Mouse (Mus musculus): ENCODE measurements at regions not wholly inside any gene's neighbourhood (a gene's known extent, or its start where the extent isn't known, plus 50 kb on each side); places are given as distances from the start of the nearest gene placed in this dataset.
A peak's percentile ranks its signal among the peaks of the same experiment; 100 is the strongest.

DNA sequence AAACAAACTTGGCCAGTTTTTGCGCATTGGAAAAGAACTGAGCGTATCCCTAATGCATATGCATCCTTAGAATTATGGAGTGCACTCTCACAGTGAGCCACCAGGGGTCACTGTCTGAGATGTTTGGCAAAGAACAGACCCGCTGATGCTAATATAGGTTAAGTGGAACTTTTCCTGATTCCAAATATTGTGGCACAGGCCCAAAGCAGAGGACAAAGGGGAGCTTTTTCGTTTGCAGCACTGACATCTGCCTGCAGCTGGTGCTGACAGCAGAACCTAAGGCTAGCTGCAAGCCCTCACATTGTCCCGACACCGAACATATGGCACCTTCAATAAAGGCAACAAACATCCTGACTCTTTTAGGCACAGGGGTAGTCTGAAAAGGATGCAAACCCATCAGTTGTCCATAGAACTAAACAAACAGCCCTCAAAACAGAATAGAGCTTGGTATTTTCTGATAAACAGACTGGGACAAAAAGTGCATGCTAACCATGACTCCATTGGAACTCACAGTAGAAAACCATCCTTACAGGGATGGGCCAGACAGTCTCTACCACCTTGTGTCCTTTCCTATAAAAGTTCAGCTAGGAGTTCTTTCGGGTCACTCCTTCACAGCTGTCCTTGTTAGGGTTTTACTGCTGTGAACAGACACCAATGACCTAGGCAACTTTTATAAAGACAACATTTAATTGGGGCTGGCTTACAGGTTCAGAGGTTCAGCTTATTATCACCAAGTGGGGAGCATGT, 87.1 kb upstream of the Gm34302 start:
- no peak overlapping the region for H3K9ac ChIP-seq
- 51% methylated on average over 7 of the region's 7 CpGs for WGBS
- H3K9me3 ChIP-seq (replicated peaks) = no peaks in the 10 kb centered on the region
- H3K4me2 ChIP-seq = no peak overlapping the region
- no peaks in the 10 kb centered on the region for H3K27me3 ChIP-seq
- H3K4me3 ChIP-seq = no peak overlapping the region
- no peaks in the 10 kb centered on the region for H3K4me1 ChIP-seq (replicated peaks)
- ATAC-seq (replicated peaks; ENCODE audit: insufficient number of reproducible peaks, insufficient read depth, low FRiP score, low read depth) = no peak
- H3K27ac ChIP-seq = no peak overlapping the region
- H3K36me3 ChIP-seq = no peaks in the 10 kb centered on the region

DNA sequence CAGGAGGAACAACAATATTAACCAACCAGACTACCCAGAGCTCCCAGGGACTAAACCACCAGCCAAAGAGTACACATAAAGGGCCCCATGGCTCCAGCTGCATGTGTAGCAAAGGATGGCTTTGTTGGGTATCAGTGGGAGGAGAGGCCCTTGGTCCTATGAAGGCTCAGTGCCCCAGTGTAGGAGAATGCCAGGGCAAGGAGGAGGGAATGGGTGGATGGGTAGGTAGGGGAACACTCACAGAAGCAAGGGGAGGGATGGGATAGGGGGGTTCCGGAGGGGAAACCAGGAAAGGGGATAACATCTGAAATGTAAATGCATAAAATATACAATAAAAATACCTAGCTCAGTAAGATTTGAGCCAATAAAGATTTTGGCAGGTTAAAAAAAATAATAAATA, 86.4 kb upstream of the Gm34302 start:
- no peaks in the 10 kb centered on the region for H3K9me3 ChIP-seq (replicated peaks)
- no peak overlapping the region for H3K4me3 ChIP-seq
- no peaks in the 10 kb centered on the region for H3K27me3 ChIP-seq
- no peak overlapping the region for H3K27ac ChIP-seq
- H3K4me2 ChIP-seq = no peak overlapping the region
- no peak for ATAC-seq (replicated peaks; ENCODE audit: insufficient number of reproducible peaks, insufficient read depth, low FRiP score, low read depth)
- no peaks in the 10 kb centered on the region for H3K4me1 ChIP-seq (replicated peaks)
- H3K9ac ChIP-seq = no peak overlapping the region
- 85% methylated on average over 1 of the region's 1 CpGs for WGBS
- H3K36me3 ChIP-seq = no peaks in the 10 kb centered on the region

GRCm38 (mm10) chr3:63569004-63569596, 85.4 kb upstream of the Gm34302 start:
- H3K9ac ChIP-seq = no peak overlapping the region
- no peaks in the 10 kb centered on the region for H3K9me3 ChIP-seq (replicated peaks)
- no peaks in the 10 kb centered on the region for H3K27me3 ChIP-seq
- no peak overlapping the region for H3K4me3 ChIP-seq
- no peak overlapping the region for H3K4me2 ChIP-seq
- H3K27ac ChIP-seq = no peak overlapping the region
- no peaks in the 10 kb centered on the region for H3K36me3 ChIP-seq
- no peak for ATAC-seq (replicated peaks; ENCODE audit: insufficient number of reproducible peaks, insufficient read depth, low FRiP score, low read depth)
- WGBS = 69% methylated on average over 7 of the region's 7 CpGs
- H3K4me1 ChIP-seq (replicated peaks) = no peaks in the 10 kb centered on the region

DNA sequence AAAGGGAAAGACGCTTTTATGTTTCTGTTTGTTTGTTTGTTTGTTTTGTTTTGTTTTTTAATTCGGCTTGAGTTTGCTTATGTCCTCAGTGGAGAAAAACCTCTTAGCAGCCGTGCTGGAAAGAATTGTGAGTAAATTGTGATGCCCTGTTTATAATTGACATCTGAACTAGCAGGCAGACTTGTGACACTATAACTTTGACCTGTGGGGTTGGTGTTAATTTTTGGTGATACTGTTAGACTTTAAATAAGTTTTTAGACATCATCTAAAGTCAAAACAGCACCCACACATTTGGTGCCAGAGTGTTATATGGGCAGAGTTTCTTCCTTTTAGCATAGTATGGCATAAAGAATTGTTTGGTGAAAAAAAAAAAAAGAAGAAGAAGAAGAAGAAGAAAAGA, 84.0 kb upstream of the Gm34302 start:
- ATAC-seq (replicated peaks; ENCODE audit: insufficient number of reproducible peaks, insufficient read depth, low FRiP score, low read depth) = no peak
- no peak overlapping the region for H3K4me3 ChIP-seq
- no peak overlapping the region for H3K4me2 ChIP-seq
- no peaks in the 10 kb centered on the region for H3K9me3 ChIP-seq (replicated peaks)
- H3K27me3 ChIP-seq = no peaks in the 10 kb centered on the region
- no peak overlapping the region for H3K9ac ChIP-seq
- no peaks in the 10 kb centered on the region for H3K36me3 ChIP-seq
- no peaks in the 10 kb centered on the region for H3K4me1 ChIP-seq (replicated peaks)
- WGBS = 68% methylated on average over 3 of the region's 3 CpGs
- H3K27ac ChIP-seq = no peak overlapping the region

DNA sequence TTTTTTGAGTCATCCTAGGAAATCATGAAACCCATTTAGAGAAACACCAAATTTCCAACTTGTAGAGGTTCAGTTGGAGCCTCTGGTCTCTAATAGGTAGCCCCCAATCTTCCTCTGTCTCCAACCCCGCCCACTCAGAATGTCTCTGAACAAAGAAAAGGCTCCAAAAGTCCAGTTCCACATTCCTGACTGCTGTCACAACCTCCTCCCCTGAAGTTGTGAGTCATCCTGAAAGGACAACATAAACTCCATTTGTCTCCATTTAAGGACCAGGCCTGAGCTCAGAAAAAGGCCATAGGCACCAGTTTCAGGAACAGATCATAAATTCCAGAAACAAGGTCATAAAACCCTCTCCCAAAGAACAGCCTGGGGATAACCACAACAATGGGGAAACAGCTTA, 79.4 kb upstream of the Gm34302 start:
- no peaks in the 10 kb centered on the region for H3K9me3 ChIP-seq (replicated peaks)
- WGBS = 94% methylated on average over 1 of the region's 1 CpGs
- H3K36me3 ChIP-seq = no peaks in the 10 kb centered on the region
- H3K27ac ChIP-seq = no peak overlapping the region
- no peak overlapping the region for H3K4me2 ChIP-seq
- H3K9ac ChIP-seq = no peak overlapping the region
- no peak overlapping the region for H3K4me3 ChIP-seq
- ATAC-seq (replicated peaks; ENCODE audit: insufficient number of reproducible peaks, insufficient read depth, low FRiP score, low read depth) = no peak
- H3K4me1 ChIP-seq (replicated peaks) = no peaks in the 10 kb centered on the region
- H3K27me3 ChIP-seq = no peaks in the 10 kb centered on the region

- no peaks in the 10 kb centered on the region for H3K4me1 ChIP-seq (replicated peaks)
These were observed 78.9 kb upstream of the Gm34302 start for GRCm38 (mm10) chr3:63562532-63562931.

DNA sequence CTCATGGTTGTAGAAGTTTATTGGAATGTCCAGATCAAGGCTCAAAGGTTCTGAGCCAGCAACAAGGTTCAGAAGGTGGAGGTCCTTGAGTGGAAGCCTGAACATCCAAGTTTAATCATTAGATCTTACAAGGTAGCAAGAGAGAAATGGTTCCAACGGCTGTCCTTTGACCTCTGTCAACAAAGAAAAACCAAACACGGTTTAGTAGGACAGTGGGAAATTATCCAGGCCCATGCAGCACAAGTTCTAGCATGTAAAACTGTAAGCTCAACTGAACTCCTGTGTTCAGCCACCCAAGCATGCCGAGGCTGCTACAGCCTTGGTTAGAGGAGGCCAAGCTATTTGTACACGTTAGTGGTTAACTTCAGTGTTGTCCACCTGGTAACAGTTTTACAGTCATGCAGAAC, 77.1 kb upstream of the Gm34302 start:
- Histone ChIP-seq H3K27ac (no peak overlapping the region), H3K4me3 (no peak overlapping the region), H3K27me3 (no peaks in the 10 kb centered on the region), H3K36me3 (no peaks in the 10 kb centered on the region), H3K4me1 (replicated peaks) (no peaks in the 10 kb centered on the region), H3K9me3 (replicated peaks) (no peaks in the 10 kb centered on the region), H3K4me2 (no peak overlapping the region), H3K9ac (no peak overlapping the region)
- 72% methylated on average over 4 of the region's 4 CpGs for WGBS
- no peak for ATAC-seq (replicated peaks; ENCODE audit: insufficient number of reproducible peaks, insufficient read depth, low FRiP score, low read depth)

More at GRCm38 (mm10) chr3:63562532-63562931, 78.9 kb upstream of the Gm34302 start:
- Histone ChIP-seq H3K27me3 (no peaks in the 10 kb centered on the region), H3K4me3 (no peak overlapping the region), H3K36me3 (no peaks in the 10 kb centered on the region), H3K9me3 (replicated peaks) (no peaks in the 10 kb centered on the region), H3K27ac (no peak overlapping the region), H3K4me2 (no peak overlapping the region), H3K9ac (no peak overlapping the region)
- ATAC-seq (replicated peaks; ENCODE audit: insufficient number of reproducible peaks, insufficient read depth, low FRiP score, low read depth) = no peak

GRCm38 (mm10) chr3:63556741-63557140, 73.1 kb upstream of the Gm34302 start:
- Histone ChIP-seq H3K27me3 (no peaks in the 10 kb centered on the region), H3K4me3 (no peak overlapping the region), H3K36me3 (no peaks in the 10 kb centered on the region), H3K9ac (no peak overlapping the region), H3K4me2 (no peak overlapping the region), H3K9me3 (replicated peaks) (no peaks in the 10 kb centered on the region), H3K27ac (no peak overlapping the region), H3K4me1 (replicated peaks) (no peaks in the 10 kb centered on the region)
- no peak for ATAC-seq (replicated peaks; ENCODE audit: insufficient number of reproducible peaks, insufficient read depth, low FRiP score, low read depth)
- WGBS = 69% methylated on average over 1 of the region's 1 CpGs

GRCm38 (mm10) chr3:63554872-63555271, 71.2 kb upstream of the Gm34302 start:
- no peak for ATAC-seq (replicated peaks; ENCODE audit: insufficient number of reproducible peaks, insufficient read depth, low FRiP score, low read depth)

GRCm38 (mm10) chr3:63553426-63553825, 69.7 kb upstream of the Gm34302 start:
- 78% methylated on average over 2 of the region's 2 CpGs for WGBS
- Histone ChIP-seq H3K9me3 (replicated peaks) (no peaks in the 10 kb centered on the region), H3K36me3 (no peaks in the 10 kb centered on the region), H3K4me2 (no peak overlapping the region), H3K27ac (no peak overlapping the region), H3K27me3 (no peaks in the 10 kb centered on the region), H3K4me3 (no peak overlapping the region), H3K4me1 (replicated peaks) (no peaks in the 10 kb centered on the region), H3K9ac (no peak overlapping the region)
- ATAC-seq (replicated peaks; ENCODE audit: insufficient number of reproducible peaks, insufficient read depth, low FRiP score, low read depth) = no peak

More at GRCm38 (mm10) chr3:63554872-63555271, 71.2 kb upstream of the Gm34302 start:
- H3K9ac ChIP-seq = no peak overlapping the region
- no peaks in the 10 kb centered on the region for H3K9me3 ChIP-seq (replicated peaks)
- 6% methylated on average over 9 of the region's 9 CpGs for WGBS
- no peaks in the 10 kb centered on the region for H3K4me1 ChIP-seq (replicated peaks)
- peak overlapping the region; percentile 32 for H3K4me2 ChIP-seq
- no peak overlapping the region for H3K27ac ChIP-seq
- H3K36me3 ChIP-seq = no peaks in the 10 kb centered on the region
- 0 out of 2 replicates have a peak overlapping the region, but pooled peaks have one; percentile 18 for H3K4me3 ChIP-seq
- H3K27me3 ChIP-seq = no peaks in the 10 kb centered on the region

DNA sequence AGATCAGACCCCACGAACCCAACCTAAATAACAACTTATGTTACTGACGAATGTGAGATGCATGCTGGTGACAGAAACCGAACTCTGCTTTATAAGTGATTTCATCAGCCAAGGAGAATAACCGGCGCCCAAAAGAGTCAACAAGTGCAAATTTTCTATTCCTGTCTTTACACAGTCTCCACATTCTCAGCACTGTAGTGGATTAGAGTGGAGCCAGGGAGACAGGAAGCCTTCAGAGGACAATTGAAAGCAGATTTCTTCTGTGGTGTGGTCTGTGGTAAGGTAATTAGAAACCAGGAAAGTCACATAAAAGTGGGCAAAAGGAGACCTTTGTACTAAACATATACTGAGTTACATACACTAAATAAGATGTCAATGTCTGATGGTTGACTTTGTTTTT, 68.0 kb upstream of the Gm34302 start:
- no peak overlapping the region for H3K4me3 ChIP-seq
- no peaks in the 10 kb centered on the region for H3K9me3 ChIP-seq (replicated peaks)
- no peak for ATAC-seq (replicated peaks; ENCODE audit: insufficient number of reproducible peaks, insufficient read depth, low FRiP score, low read depth)
- no peaks in the 10 kb centered on the region for H3K27me3 ChIP-seq
- H3K4me1 ChIP-seq (replicated peaks) = no peaks in the 10 kb centered on the region
- WGBS = 57% methylated on average over 5 of the region's 5 CpGs
- no peak overlapping the region for H3K4me2 ChIP-seq
- no peaks in the 10 kb centered on the region for H3K36me3 ChIP-seq
- no peak overlapping the region for H3K9ac ChIP-seq
- no peak overlapping the region for H3K27ac ChIP-seq

All from heart, embryonic 15.5 days (tissue).